Mouse (Mus musculus): Measurements from ENCODE around the gene Myo1e. TPM values are rescaled to one million over a fixed set of nuclear protein-coding genes. Genes with fewer than 3 reads are reported as not detected.

Myo1e gene
- polyA plus RNA-seq, 1 experiment from 2014 or later, result 17.6 TPM

DNA sequence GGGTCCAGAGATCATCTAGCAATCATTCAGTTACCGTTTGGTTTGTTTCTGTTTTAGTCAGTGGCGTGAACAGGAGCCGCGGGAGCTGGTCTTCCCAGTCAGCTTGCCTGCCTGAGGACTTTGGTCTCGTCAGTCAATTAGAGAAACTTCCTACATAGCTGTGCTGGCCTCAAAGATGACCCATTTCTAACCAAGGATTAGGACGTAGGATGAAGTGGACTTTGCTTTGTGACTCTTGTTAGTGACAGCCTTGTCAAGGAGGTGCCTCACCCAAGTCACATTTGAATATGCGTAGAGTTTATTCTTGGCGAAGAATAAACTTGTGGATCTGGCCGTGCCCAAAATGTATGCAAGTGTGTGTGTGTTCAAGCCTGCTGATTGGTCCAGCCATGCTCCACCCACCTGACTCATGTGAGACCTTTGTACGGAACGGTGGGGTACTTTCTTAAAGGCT, 70.4 kb downstream of the Myo1e start:
- Histone ChIP-seq H3K4me3 (no peak overlapping the region), H3K27me3 (replicated peaks; ENCODE audit: low read depth, poor library complexity, severe bottlenecking) (no peaks in the 10 kb centered on the region), H3K27ac (replicated peaks) (no peak overlapping the region), H3K4me1 (no peaks in the 10 kb centered on the region), H3K9me3 (no peaks in the 10 kb centered on the region), H3K36me3 (replicated peaks) (no peaks in the 10 kb centered on the region)
- DNase-seq (ENCODE audit: low spot score), result no peak
- 88% methylated on average over 11 of the region's 11 CpGs for WGBS

GRCm38 (mm10) chr9:70281407-70281806, 74.3 kb downstream of the Myo1e start:
- no peak overlapping the region for H3K27ac ChIP-seq (replicated peaks)
- no peak for DNase-seq (ENCODE audit: low spot score)
- no peaks in the 10 kb centered on the region for H3K4me1 ChIP-seq
- H3K9me3 ChIP-seq, result no peaks in the 10 kb centered on the region
- H3K4me3 ChIP-seq, result no peak overlapping the region
- 0 out of 2 replicates have a peak, but pooled peaks cover 5% of the 10 kb centered on the region for H3K36me3 ChIP-seq (replicated peaks)
- 67% methylated on average over 8 of the region's 8 CpGs for whole genome bisulfite sequencing
- H3K27me3 ChIP-seq (replicated peaks; ENCODE audit: low read depth, poor library complexity, severe bottlenecking), result no peaks in the 10 kb centered on the region

DNA sequence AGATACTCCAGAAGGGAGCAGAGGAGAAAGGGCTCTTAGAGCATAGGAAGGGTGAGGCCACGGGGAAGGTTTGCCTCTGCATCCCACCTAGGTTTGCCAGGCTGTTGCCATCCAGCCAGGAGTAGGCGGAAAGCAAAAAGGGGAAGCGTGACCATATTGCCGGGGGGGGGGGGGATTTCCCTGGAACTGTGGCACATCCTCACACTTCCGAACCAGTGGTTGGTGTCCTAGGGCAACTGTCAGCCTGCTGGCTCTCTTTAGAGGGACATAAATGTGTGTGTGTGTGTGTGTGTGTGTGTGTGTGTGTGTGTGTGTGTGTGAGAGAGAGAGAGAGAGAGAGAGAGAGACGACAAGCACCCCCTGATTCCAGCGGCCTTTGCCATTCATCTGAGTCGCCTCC, 75.0 kb downstream of the Myo1e start:
- Histone ChIP-seq H3K36me3 (replicated peaks) (0 out of 2 replicates have a peak, but pooled peaks cover 5% of the 10 kb centered on the region), H3K4me1 (no peaks in the 10 kb centered on the region), H3K27me3 (replicated peaks; ENCODE audit: low read depth, poor library complexity, severe bottlenecking) (no peaks in the 10 kb centered on the region), H3K4me3 (no peak overlapping the region), H3K9me3 (no peaks in the 10 kb centered on the region), H3K27ac (replicated peaks) (no peak overlapping the region)
- DNase-seq (ENCODE audit: low spot score), result no peak
- 80% methylated on average over 8 of the region's 8 CpGs for WGBS

DNA sequence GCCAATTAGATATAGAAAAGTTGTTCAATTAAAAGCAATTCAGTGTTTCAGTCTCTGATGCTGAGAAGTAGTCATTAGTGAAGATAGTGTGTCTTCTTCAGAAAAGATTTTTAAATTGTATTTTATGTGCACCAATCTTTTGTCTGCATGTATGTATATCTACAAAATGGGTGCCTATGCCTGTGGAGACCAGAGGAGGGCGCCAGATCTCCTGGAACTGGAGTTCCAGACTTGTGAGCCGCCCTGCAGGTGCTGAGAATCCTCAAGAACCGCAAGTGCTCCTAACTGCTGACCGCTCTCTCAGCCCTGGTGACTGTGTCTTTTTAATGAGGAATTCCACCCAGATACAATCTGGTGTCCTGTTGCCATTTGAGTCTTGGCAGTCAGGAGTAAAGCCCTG, 76.0 kb downstream of the Myo1e start:
- no peaks in the 10 kb centered on the region for H3K9me3 ChIP-seq
- H3K4me3 ChIP-seq, result no peak overlapping the region
- no peaks in the 10 kb centered on the region for H3K27me3 ChIP-seq (replicated peaks; ENCODE audit: low read depth, poor library complexity, severe bottlenecking)
- no peak for DNase-seq (ENCODE audit: low spot score)
- H3K27ac ChIP-seq (replicated peaks), result no peak overlapping the region
- 83% methylated on average over 4 of the region's 4 CpGs for WGBS
- 0 out of 2 replicates have a peak, but pooled peaks cover 5% of the 10 kb centered on the region for H3K36me3 ChIP-seq (replicated peaks)
- no peaks in the 10 kb centered on the region for H3K4me1 ChIP-seq

- no peaks in the 10 kb centered on the region for H3K4me1 ChIP-seq
- 0 out of 2 replicates have a peak, but pooled peaks cover 5% of the 10 kb centered on the region for H3K36me3 ChIP-seq (replicated peaks)
- WGBS, result 85% methylated on average over 7 of the region's 7 CpGs
- H3K9me3 ChIP-seq, result no peaks in the 10 kb centered on the region
- no peak overlapping the region for H3K27ac ChIP-seq (replicated peaks)
- H3K4me3 ChIP-seq, result no peak overlapping the region
- no peaks in the 10 kb centered on the region for H3K27me3 ChIP-seq (replicated peaks; ENCODE audit: low read depth, poor library complexity, severe bottlenecking)
- no peak for DNase-seq (ENCODE audit: low spot score)
These were observed 77.5 kb downstream of the Myo1e start for GRCm38 (mm10) chr9:70284584-70285140.

DNA sequence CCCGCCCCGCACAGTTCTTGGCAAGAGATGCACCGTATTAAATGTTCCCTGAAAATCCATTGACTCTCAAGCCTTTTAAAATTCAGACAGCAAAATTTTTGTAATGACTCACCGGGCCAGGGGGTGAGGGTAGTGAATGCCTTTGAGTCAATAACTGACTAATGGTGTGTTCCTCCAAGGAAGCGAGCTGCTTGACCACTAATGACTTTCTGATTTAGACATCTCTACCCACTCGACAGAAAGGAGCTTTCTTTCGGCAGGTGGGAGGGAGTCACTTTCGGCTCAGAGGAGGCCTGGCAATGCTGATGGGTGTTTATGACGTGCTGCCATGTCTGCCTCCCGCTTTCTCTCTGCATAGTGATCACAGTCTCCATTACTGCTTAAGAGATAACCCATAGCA, 83.6 kb downstream of the Myo1e start:
- H3K9me3 ChIP-seq, result no peaks in the 10 kb centered on the region

DNA sequence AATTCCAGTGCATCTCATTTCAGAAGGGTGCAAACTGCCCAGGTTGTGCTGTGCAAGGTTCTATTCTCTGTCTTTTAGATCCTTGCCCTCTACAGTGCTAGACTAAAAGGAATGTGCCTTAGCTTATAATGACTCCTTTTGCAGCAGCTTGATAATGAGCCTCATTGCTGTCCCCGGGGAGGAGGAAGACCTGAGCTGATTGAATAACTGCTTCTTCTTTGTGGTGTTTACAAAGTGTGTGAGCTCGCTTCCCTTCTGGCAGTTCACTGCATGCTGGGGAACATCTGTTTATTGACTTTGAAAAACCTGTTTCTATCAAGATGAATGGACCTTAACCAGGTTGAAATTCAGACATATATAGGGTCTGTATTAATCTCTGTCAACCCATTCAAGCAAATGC, 89.8 kb downstream of the Myo1e start:
- Histone ChIP-seq H3K9me3 (no peaks in the 10 kb centered on the region), H3K4me1 (peaks cover 24% of the 10 kb centered on the region), H3K4me3 (no peak overlapping the region), H3K36me3 (replicated peaks) (peaks cover 30% of the 10 kb centered on the region), H3K27me3 (replicated peaks; ENCODE audit: low read depth, poor library complexity, severe bottlenecking) (no peaks in the 10 kb centered on the region), H3K27ac (replicated peaks) (no peak overlapping the region)
- 10% methylated on average over 2 of the region's 2 CpGs for WGBS
- no peak for DNase-seq (ENCODE audit: low spot score)

More for the DNA sequence above, 83.6 kb downstream of the Myo1e start:
- peaks cover 12% of the 10 kb centered on the region for H3K4me1 ChIP-seq
- no peak overlapping the region for H3K27ac ChIP-seq (replicated peaks)
- WGBS, result 79% methylated on average over 10 of the region's 10 CpGs
- H3K36me3 ChIP-seq (replicated peaks), result no peaks in the 10 kb centered on the region
- no peak overlapping the region for H3K4me3 ChIP-seq
- DNase-seq (ENCODE audit: low spot score), result no peak
- no peaks in the 10 kb centered on the region for H3K27me3 ChIP-seq (replicated peaks; ENCODE audit: low read depth, poor library complexity, severe bottlenecking)

DNA sequence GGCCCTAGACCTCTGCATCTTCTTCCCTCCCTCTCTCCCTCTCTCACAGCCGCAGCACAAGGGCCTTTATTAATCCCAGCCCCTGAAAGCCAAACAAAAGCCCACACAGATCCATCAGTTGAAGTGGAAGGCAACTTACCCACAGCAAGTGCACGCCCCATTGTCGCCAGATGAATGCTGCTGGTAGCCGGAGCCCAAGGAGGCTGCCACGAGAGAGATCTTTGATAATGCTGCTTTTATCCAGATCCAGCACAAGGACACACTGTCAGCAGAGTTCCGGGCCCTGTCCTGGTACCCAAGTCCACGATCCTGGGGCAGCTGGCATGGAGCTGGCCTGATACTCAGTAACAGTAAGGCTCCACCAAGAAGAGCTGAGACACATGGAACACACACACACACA, 91.1 kb downstream of the Myo1e start:
- H3K27ac ChIP-seq (replicated peaks), result peak overlapping the region; percentile 70; the same call in 1 of the 2 replicates
- WGBS, result 35% methylated on average over 7 of the region's 7 CpGs
- H3K4me1 ChIP-seq, result peaks cover 18% of the 10 kb centered on the region

DNA sequence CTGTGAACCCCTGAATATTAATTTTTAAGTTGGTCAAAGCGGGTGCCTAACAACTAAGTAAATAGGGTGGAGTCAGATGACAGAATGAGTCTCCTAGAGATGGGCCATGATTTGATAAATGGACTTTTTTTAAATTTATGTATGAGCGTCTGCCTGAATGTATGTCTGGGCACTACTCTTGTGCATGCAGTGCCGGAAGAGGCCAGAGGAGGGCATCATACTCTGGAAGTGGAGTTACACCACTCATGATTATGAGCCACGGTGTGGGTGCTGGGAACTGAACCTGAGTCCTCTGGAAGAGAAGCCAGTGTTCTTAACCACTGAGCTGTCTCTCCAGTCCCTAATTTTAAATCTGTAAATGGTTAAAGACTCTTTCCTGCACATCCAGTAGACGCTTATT, 93.6 kb downstream of the Myo1e start:
- no peaks in the 10 kb centered on the region for H3K9me3 ChIP-seq
- WGBS, result 91% methylated on average over 5 of the region's 5 CpGs
- no peak overlapping the region for H3K27ac ChIP-seq (replicated peaks)
- DNase-seq (ENCODE audit: low spot score), result no peak
- H3K4me3 ChIP-seq, result no peak overlapping the region
- H3K36me3 ChIP-seq (replicated peaks), result peaks cover 39% of the 10 kb centered on the region
- no peaks in the 10 kb centered on the region for H3K27me3 ChIP-seq (replicated peaks; ENCODE audit: low read depth, poor library complexity, severe bottlenecking)
- peaks cover 18% of the 10 kb centered on the region for H3K4me1 ChIP-seq

More for the DNA sequence above, 91.1 kb downstream of the Myo1e start:
- Histone ChIP-seq H3K27me3 (replicated peaks; ENCODE audit: low read depth, poor library complexity, severe bottlenecking) (no peaks in the 10 kb centered on the region), H3K9me3 (no peaks in the 10 kb centered on the region), H3K36me3 (replicated peaks) (peaks cover 39% of the 10 kb centered on the region), H3K4me3 (no peak overlapping the region)
- peak; percentile 39 for DNase-seq (ENCODE audit: low spot score)

- no peaks in the 10 kb centered on the region for H3K27me3 ChIP-seq (replicated peaks; ENCODE audit: low read depth, poor library complexity, severe bottlenecking)
- DNase-seq (ENCODE audit: low spot score), result no peak
- 96% methylated on average over 6 of the region's 6 CpGs for WGBS
- H3K4me1 ChIP-seq, result peaks cover 17% of the 10 kb centered on the region
- peaks cover 39% of the 10 kb centered on the region for H3K36me3 ChIP-seq (replicated peaks)
- no peak overlapping the region for H3K4me3 ChIP-seq
- no peak overlapping the region for H3K27ac ChIP-seq (replicated peaks)
- no peaks in the 10 kb centered on the region for H3K9me3 ChIP-seq
These were observed 94.4 kb downstream of the Myo1e start for GRCm38 (mm10) chr9:70301598-70301997.

DNA sequence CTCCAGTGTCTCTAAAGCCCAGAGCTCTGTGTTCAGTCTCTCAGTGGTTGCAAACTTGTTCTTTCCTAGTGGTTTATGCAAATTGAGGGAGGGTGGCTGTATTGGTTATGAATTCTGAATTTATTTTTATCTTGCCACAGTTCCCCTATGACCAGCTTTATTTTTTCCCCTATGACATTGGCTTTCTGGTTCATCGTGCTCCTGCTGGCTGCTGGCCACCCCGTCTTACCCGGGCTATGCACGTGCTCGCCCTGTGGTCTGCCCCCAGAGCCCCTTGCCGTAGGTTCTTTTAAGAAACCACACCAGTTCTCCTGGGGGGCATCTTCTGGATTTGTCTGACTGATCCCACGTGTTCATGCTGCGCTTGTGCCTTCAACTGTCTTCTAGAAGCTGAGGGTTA, 97.8 kb downstream of the Myo1e start:
- Histone ChIP-seq H3K27ac (replicated peaks) (no peak overlapping the region), H3K4me1 (peaks cover 7% of the 10 kb centered on the region), H3K27me3 (replicated peaks; ENCODE audit: low read depth, poor library complexity, severe bottlenecking) (no peaks in the 10 kb centered on the region), H3K9me3 (no peaks in the 10 kb centered on the region), H3K36me3 (replicated peaks) (peaks cover 26% of the 10 kb centered on the region), H3K4me3 (no peak overlapping the region)
- DNase-seq (ENCODE audit: low spot score), result no peak
- WGBS, result 92% methylated on average over 8 of the region's 8 CpGs

DNA sequence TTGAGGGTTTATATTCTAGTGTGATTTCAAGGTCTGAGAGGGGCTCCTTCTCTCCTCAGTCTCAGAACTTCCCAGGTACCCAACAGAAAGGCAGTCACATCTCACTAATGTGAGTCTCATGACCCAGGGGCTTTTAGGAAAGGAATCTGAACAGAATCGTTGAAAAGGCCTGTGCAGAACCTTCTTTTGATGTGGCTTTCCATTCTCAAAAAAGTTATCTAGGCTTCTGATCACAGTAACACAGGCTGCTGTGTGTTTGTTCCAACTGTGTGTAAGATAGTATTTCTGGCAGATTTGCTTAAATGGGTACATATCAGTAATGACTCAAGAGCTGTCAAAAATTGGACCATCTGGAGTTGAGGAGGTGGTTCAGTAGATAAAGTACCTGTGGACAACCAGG, 102.9 kb downstream of the Myo1e start:
- Histone ChIP-seq H3K36me3 (replicated peaks) (peaks cover 8% of the 10 kb centered on the region), H3K9me3 (no peaks in the 10 kb centered on the region), H3K4me3 (no peak overlapping the region), H3K27ac (replicated peaks) (no peak overlapping the region), H3K27me3 (replicated peaks; ENCODE audit: low read depth, poor library complexity, severe bottlenecking) (no peaks in the 10 kb centered on the region), H3K4me1 (peaks cover 7% of the 10 kb centered on the region)
- no peak for DNase-seq (ENCODE audit: low spot score)
- WGBS, result 74% methylated on average over 1 of the region's 1 CpGs

DNA sequence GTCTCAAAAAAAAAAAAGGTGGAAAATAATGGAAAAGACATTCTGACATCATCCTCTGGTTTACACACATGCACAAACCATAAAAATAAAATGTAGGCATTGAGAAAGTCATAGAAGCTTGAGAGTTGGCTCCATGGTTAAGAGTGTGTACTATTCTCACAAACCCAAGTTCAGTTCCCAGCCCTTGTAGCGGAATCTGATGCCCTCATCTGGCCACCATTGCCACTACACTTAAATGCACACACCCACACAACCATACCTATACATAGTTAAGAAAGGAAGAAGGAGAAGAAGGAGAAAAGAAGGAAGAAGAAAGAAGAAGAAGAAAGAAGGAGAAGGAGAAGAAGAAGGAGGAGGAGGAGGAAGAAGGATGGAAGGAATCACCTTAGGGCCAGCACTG, 106.9 kb downstream of the Myo1e start:
- 96% methylated on average over 1 of the region's 1 CpGs for WGBS
- no peaks in the 10 kb centered on the region for H3K9me3 ChIP-seq
- DNase-seq (ENCODE audit: low spot score), result no peak
- H3K4me1 ChIP-seq, result 0 out of 2 replicates have a peak, but pooled peaks cover 6% of the 10 kb centered on the region
- no peak overlapping the region for H3K4me3 ChIP-seq
- no peaks in the 10 kb centered on the region for H3K27me3 ChIP-seq (replicated peaks; ENCODE audit: low read depth, poor library complexity, severe bottlenecking)
- H3K36me3 ChIP-seq (replicated peaks), result peaks cover 8% of the 10 kb centered on the region
- H3K27ac ChIP-seq (replicated peaks), result no peak overlapping the region
